Mouse (Mus musculus) adrenal gland, adult 18-20 months (tissue): ENCODE data around the gene Fiz1. TPM values are rescaled to one million over a fixed set of nuclear protein-coding genes. Genes with fewer than 3 reads are reported as not detected.
A peak's percentile ranks its signal among the peaks of the same experiment; 100 is the strongest.
"Not testable (repeated sequence)": the region's sequence is repeated elsewhere in the genome, so short reads cannot be mapped to it uniquely, and the experiment has no call there.

Experiments
- DNase-seq, 2 experiments: peaks; one replicate each; pipeline ENCODE4 v3.0.0; 2021 to 2022; ENCODE audit warnings: low spot score in 2 of 2
- total RNA-seq, 2 experiments: library from RNA; stranded (reverse); gene quantifications; 1 replicate in 1 of 2; 2 replicates in 1 of 2; pipeline ENCODE4 v1.2.3; 2021

Fiz1 gene
- total RNA-seq, 2 experiments from 2014 or later: 21.7 to 22.5 TPM

GRCm38 (mm10) chr7:5008229-5008628, 6.3 kb downstream of the Fiz1 start:
- no peak for DNase-seq

- not testable (repeated sequence) for DNase-seq
Observed at GRCm38 (mm10) chr7:5002876-5003275, 11.6 kb downstream of the Fiz1 start.

GRCm38 (mm10) chr7:4999876-5000275, 14.6 kb downstream of the Fiz1 start:
- DNase-seq: no peak

DNA sequence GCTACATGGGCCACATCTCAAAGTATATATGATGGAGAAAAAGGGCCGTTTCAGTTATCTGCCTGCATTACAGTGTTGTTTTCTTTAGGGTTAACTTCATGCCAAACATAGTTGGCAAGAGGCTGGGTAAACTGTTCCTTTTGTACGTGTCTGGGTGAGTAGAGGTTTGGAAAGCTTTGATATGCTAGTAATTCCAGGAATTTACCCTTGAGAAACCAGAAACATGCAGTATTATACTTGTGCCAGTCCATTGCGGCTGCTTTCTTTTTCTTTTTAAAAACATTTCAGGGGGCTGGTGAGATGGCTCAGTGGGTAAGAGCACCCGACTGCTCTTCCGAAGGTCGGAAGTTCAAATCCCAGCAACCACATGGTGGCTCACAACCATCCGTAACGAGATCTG, 17.6 kb downstream of the Fiz1 start:
- DNase-seq: no peak

GRCm38 (mm10) chr7:4996003-4996895, 18.2 kb downstream of the Fiz1 start, which contains the start of gene Zfp579:
Gene Zfp579 (minus strand): TSS chr7:4996158.
- peak; percentile 86 to 90 for DNase-seq

DNA sequence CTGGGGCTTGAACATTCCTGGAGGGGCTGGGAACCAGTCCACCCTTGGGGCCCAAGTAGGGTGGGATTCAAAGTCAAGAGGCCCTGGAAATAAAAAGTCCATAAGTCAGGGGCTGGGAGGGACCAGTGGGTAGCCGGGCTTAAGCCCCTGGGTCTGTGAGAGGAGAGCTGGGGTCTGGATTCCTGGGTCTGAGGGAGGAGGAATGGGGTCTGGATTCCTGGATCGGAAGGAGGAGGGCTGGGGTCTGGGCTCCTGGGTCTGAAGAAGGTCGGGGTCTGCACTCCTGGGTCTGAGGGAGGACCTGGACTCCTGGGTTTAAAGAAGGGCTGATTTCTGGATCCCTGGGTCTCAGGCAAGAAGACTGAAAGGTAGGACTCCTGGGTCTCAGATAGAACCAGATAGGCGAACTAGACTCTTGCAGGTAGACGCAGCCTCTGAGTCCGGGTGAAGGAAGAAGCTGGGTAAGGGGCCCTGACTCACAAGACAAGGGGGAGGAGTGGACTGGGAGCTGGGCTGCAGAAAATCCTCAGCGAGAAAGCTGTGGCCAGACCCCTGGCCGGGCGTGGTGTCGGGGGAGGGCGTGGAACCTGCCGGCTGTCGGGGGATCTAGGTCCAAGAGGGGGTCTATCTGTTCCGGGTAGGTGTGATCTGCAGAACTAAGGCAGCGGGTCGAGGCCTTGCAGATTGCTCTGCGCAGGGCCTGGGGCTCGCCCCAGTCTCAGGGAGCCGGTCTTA, 19.1 kb downstream of the Fiz1 start:
- no peak for DNase-seq

- DNase-seq: no peak
Observed at GRCm38 (mm10) chr7:4993999-4994788, 20.3 kb downstream of the Fiz1 start.

DNA sequence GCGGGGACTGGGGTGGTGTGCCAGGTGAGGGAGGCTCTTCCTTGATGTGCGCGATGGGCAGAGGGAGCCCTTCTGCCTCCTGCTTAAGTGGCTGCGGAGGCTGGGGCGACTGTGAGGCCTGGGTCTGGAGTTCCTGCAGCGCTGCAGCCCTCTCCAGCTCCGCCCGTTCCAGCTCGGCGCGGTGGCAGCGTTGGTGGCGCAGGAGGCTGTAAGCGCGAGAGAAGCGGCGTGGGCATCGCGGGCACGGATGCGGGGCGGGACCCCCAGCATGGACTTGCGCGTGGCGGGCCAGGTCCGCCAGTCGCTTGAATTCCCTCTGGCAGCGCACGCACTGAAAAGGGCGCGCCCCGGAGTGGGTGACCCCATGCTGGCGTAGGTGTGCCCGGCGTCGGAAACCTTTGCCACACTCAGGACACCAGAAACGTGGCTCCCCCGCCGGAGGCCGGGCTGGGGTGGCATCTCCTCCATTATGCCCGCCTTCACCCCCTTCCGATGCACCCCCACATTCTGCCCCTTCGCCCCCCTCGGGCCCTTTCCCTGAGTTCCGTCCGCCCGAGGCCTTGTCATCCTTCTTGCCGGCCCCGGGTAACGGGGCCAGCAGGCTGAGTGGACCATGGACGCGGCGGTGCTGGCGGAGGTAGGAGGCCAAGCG, 21.0 kb downstream of the Fiz1 start:
- DNase-seq: no peak

DNA sequence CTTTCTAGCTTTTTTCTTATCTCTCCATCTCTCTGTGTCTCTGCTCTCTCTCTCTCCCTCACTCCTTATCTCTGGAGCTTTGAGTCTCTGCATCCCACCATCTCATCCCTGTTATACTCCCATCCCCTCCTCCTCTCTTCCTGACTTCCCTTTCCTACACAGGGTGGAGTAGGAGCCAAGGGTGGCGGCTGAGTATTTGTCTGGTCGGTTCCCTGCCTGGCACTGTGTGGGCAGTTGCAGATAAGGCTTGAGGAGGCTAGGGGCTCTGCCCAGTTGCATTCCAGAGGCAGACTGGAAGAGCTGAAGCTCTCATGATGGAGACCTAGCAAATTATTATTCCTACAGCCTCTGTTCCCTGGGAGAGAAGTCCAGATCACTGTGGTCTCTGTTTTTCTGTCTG, 26.2 kb downstream of the Fiz1 start:
- DNase-seq: no peak

GRCm38 (mm10) chr7:4976832-4977231, 37.7 kb downstream of the Fiz1 start:
- DNase-seq: no peak

GRCm38 (mm10) chr7:4975455-4975854, 39.0 kb downstream of the Fiz1 start:
- DNase-seq: no peak

GRCm38 (mm10) chr7:4972321-4973047, 42.0 kb downstream of the Fiz1 start:
- DNase-seq: peak; percentile 59

- no peak for DNase-seq
Observed at GRCm38 (mm10) chr7:4971710-4972109, 42.8 kb downstream of the Fiz1 start.

DNA sequence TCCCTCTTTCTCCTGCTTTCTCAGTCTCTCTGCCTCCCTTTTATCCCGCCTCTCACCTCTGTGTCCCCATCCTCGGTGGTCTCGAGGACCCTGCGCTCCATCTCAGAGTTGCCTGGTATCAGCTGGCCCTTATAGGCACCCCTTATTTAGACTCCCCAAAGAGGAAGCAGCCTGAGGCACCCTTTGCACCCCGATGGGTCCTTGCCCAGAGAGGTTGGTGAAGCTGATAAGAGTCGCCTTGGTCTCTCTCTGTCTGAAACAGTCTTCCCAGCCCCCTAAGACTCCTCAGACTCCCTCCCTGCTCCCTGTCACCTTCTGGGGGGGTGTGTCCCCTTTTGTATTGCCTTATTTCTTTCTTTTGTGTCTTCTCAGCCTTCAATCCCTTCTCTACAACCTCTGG, 43.4 kb downstream of the Fiz1 start, which contains the start of gene Sbk3:
TSS of gene Sbk3 (minus strand) at position 101 of the 400 bp plus-strand sequence.
- DNase-seq: no peak

DNA sequence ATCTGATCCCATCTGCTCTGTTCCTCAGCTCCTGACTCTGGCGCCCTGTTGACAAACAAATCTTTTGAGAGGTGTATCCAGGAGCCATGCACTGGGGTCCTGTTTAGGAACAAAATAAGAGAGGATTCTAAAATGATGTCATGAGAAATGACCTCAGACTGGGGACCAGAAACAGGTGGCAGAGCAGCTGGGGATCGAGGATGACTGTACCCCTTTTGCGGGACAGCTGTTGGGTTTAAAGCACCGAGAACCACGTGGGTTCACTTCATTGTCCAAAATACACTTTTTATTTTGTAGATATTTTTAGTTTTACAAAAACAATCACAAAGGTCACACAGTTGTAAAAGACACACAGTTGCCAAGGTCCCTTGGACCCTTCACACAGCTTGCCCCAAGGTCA, 49.5 kb downstream of the Fiz1 start:
- no peak for DNase-seq

DNA sequence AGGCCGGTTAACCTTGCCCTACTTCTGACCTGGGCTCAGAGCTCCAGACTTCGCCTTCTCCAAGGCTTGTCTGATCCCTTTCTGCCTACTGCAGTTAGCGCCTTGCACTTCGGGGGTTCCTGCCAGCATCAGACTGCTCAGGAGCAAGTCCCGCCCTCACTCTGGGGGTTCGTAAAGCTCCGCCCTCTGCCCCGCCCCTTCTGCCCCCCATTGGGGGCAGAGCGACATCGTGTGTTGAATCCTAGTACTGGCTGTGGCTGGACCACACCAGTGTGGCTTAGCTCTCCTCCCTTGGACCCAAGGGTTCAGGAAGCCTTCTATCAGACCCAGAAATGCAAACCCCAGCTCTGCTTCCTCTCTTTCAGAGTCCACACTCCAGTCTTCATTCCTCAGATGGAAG, 50.2 kb downstream of the Fiz1 start, which contains the start of gene Sbk2:
TSS of gene Sbk2 (minus strand) at position 135 of the 400 bp plus-strand sequence.
- DNase-seq: peak; percentile 74 to 82

- no peak for DNase-seq
Observed at GRCm38 (mm10) chr7:4963527-4963926, 51.0 kb downstream of the Fiz1 start.

DNA sequence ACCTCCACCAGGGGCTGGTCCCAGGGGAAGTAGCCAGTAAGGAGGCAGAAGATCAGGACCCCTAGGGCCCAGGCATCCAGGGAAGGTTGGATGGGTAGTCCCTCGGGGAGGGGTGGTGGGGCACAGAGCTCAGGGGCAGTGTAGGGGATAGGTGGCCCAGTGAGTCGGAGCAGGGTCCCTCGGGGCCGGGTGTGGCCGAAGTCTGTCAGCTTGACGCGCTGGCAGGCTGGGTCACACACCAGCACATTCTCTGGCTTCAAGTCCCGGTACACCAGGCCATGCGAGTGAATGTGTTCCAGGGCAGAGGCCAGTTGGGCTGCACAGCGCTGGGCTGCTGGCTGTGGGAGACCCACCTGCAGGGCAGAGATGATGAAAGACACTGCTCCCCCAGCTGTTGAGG, 57.1 kb downstream of the Fiz1 start:
- no peak for DNase-seq
